Mouse (Mus musculus): ENCODE measurements at regions not wholly inside any gene's neighbourhood (a gene's known extent, or its start where the extent isn't known, plus 50 kb on each side); places are given as distances from the start of the nearest gene placed in this dataset.

- intact Hi-C loops (cut with DNase I; ENCODE audit: low total_unique reads), result no loop called here
- no peak for DNase-seq
These were observed 103.8 kb upstream of the Gli2 start for GRCm38 (mm10) chr1:119157171-119157700.

- no peak for DNase-seq
- intact Hi-C loops (cut with DNase I; ENCODE audit: low total_unique reads), result no loop called here
These were observed 100.2 kb upstream of the Gli2 start for GRCm38 (mm10) chr1:119153619-119154018.

- DNase-seq, result peak; percentile 8
- intact Hi-C loops (cut with DNase I; ENCODE audit: low total_unique reads), result no loop called here
These were observed 99.4 kb upstream of the Gli2 start for GRCm38 (mm10) chr1:119152776-119153175.

GRCm38 (mm10) chr1:119147506-119147905 lies 94.1 kb upstream of the Gli2 start:
- intact Hi-C loops (cut with DNase I; ENCODE audit: low total_unique reads), result no loop called here
- no peak for DNase-seq

GRCm38 (mm10) chr1:119143808-119144207 lies 90.4 kb upstream of the Gli2 start:
- intact Hi-C loops (cut with DNase I; ENCODE audit: low total_unique reads), result no loop called here
- no peak for DNase-seq

GRCm38 (mm10) chr1:119129039-119129438 lies 75.6 kb upstream of the Gli2 start:
- no peak for DNase-seq
- intact Hi-C loops (cut with DNase I; ENCODE audit: low total_unique reads), result no loop called here

GRCm38 (mm10) chr1:119125561-119125960 lies 72.1 kb upstream of the Gli2 start:
- no peak for DNase-seq
- intact Hi-C loops (cut with DNase I; ENCODE audit: low total_unique reads), result no loop called here

- intact Hi-C loops (cut with DNase I; ENCODE audit: low total_unique reads), result no loop called here
- DNase-seq, result no peak
These were observed 71.4 kb upstream of the Gli2 start for GRCm38 (mm10) chr1:119124798-119125197.

GRCm38 (mm10) chr1:119124063-119124462 lies 70.6 kb upstream of the Gli2 start:
- intact Hi-C loops (cut with DNase I; ENCODE audit: low total_unique reads), result no loop called here
- DNase-seq, result no peak

GRCm38 (mm10) chr1:119123402-119123801 lies 70.0 kb upstream of the Gli2 start:
- intact Hi-C loops (cut with DNase I; ENCODE audit: low total_unique reads), result no loop called here
- no peak for DNase-seq

GRCm38 (mm10) chr1:119122975-119123374 lies 69.6 kb upstream of the Gli2 start:
- intact Hi-C loops (cut with DNase I; ENCODE audit: low total_unique reads), result no loop called here

GRCm38 (mm10) chr1:119119863-119120569 lies 66.6 kb upstream of the Gli2 start:
- intact Hi-C loops (cut with DNase I; ENCODE audit: low total_unique reads), result no loop called here

More at GRCm38 (mm10) chr1:119122975-119123374, 69.6 kb upstream of the Gli2 start:
- no peak for DNase-seq

GRCm38 (mm10) chr1:119115106-119115674 lies 61.8 kb upstream of the Gli2 start:
- DNase-seq, result no peak
- intact Hi-C loops (cut with DNase I; ENCODE audit: low total_unique reads), result no loop called here

More at GRCm38 (mm10) chr1:119119863-119120569, 66.6 kb upstream of the Gli2 start:
- peak; percentile 10 for DNase-seq

- intact Hi-C loops (cut with DNase I; ENCODE audit: low total_unique reads), result no loop called here
- no peak for DNase-seq
These were observed 55.2 kb upstream of the Gli2 start for GRCm38 (mm10) chr1:119108578-119108977.

GRCm38 (mm10) chr1:119106246-119106975 lies 53.0 kb upstream of the Gli2 start:
- intact Hi-C loops (cut with DNase I; ENCODE audit: low total_unique reads), result no loop called here

More at GRCm38 (mm10) chr1:119106246-119106975, 53.0 kb upstream of the Gli2 start:
- DNase-seq, result no peak

Measured in gastrocnemius, postnatal 14 days (tissue).